Mouse (Mus musculus) bone marrow macrophage, adult 2 months (primary cell): ENCODE data around the gene Amacr. TPM values are rescaled to one million over a fixed set of nuclear protein-coding genes. Genes with fewer than 3 reads are reported as not detected.
"Not testable (repeated sequence)": the region's sequence is repeated elsewhere in the genome, so short reads cannot be mapped to it uniquely, and the experiment has no call there.

Experiments
- H3K27ac ChIP-seq: 2 replicates; pipeline ENCODE4 v1.5.1; 2012; ENCODE audit warnings: low read depth, low read length; ENCODE audit not compliant: insufficient read depth
- H3K4me1 ChIP-seq: 2 replicates; pipeline ENCODE4 v1.6.1; 2012; ENCODE audit warnings: low read length; ENCODE audit not compliant: control insufficient read depth, insufficient read depth
- H3K4me3 ChIP-seq: 2 replicates; pipeline ENCODE4 v1.5.1; 2012; ENCODE audit warnings: mild to moderate bottlenecking, low read length, moderate library complexity; ENCODE audit not compliant: insufficient read depth
- CTCF ChIP-seq: IDR thresholded peaks from 2 replicates; pipeline ENCODE4 v1.5.1; 2012; ENCODE audit warnings: low read depth, mild to moderate bottlenecking, low read length, moderate library complexity
- POLR2A ChIP-seq: IDR thresholded peaks from 2 replicates; pipeline ENCODE4 v1.6.1; 2012; ENCODE audit warnings: mild to moderate bottlenecking, low read depth, low read length, borderline replicate concordance
- polyA plus RNA-seq: library from polyadenylated mRNA; stranded (reverse); fragments of >200 nt; gene quantifications from 2 replicates; pipeline ENCODE4 v1.2.4, GENCODE M21; 2012; ENCODE audit not compliant: missing spikeins, insufficient read depth, insufficient read length

The Amacr gene
- polyA plus RNA-seq, 1 experiment, result 3.5 TPM

- TF ChIP-seq CTCF (no peak), POLR2A (no peak)
- H3K4me3 ChIP-seq, result peak overlapping the region; percentile 84
- H3K27ac ChIP-seq, result no peak overlapping the region
- peaks cover 4% of the 10 kb centered on the region for H3K4me1 ChIP-seq
Observed at GRCm38 (mm10) chr15:10982064-10982435, 494 bp downstream of the Amacr start.

DNA sequence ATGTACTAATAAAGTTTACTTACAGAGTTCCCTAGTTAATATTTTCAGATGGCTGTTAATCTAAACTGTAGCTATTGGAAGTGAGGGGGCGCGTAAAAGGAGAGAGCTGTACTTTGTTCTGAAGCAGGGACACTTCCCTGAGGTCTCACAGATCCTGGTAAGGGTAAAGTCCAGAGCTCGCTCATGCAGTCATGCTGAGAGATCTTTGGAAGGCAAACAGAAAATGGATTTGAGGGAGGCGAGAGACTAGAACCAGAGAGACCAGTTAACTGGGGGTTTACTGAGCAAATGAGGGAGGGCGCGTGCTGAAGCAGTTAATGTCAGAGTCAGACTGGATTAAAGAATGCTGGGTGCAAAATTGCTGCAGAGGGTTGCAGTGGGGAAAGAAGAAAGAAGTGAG is 4.2 kb downstream of the Amacr start:
- no peak overlapping the region for H3K4me3 ChIP-seq
- TF ChIP-seq CTCF (no peak), POLR2A (no peak)
- H3K27ac ChIP-seq, result no peak overlapping the region
- peaks cover 3% of the 10 kb centered on the region for H3K4me1 ChIP-seq

DNA sequence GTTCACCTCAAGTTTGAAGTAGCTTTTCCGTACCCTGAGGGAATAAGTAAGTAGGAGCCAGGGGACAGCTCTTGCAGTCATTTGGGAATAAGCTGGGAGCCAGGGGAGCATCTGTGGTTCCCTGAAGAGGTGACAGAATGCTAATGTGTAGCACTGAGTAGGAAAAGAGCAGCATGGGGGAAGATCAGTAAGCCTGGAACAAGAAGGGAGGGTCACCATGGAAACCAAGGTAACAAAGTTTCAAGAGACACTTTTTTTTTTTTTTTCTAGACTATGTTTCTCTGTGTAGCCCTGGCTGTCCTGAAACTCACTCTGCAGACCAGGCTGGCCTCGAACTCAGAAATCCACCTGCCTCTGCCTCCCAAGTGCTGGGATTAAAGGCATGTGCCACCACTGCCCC is 4.9 kb downstream of the Amacr start:
- not testable (repeated sequence) for H3K27ac ChIP-seq, H3K4me3 ChIP-seq, H3K4me1 ChIP-seq

GRCm38 (mm10) chr15:10990411-10990810 is 8.9 kb downstream of the Amacr start:
- no peak for TF ChIP-seq POLR2A
- TF ChIP-seq CTCF, result no peak
- no peak overlapping the region for H3K27ac ChIP-seq
- no peak overlapping the region for H3K4me3 ChIP-seq
- H3K4me1 ChIP-seq, result no peaks in the 10 kb centered on the region

GRCm38 (mm10) chr15:10991566-10991965 is 10.0 kb downstream of the Amacr start:
- Histone ChIP-seq H3K4me1 (no peaks in the 10 kb centered on the region), H3K27ac (no peak overlapping the region), H3K4me3 (no peak overlapping the region)
- TF ChIP-seq POLR2A (no peak), CTCF (no peak)

DNA sequence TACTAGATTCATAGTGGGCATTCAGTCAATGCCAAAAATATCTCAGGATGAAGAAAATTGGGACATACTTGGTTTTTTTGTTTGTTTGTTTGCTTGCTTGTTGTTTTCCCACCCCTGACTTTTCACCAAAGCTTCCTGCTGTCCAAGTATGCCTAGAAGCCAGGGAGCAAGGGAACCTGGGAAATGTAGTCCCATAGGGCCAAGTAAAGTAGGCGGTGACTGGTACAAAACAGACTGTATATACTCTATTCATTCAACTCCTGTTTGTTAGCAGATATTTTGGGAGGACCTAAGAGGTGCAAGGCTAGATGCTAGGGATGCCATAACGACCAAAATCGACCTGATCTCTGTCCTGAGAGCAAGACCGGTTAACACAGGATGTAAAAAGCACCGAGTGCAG is 18.3 kb downstream of the Amacr start:
- TF ChIP-seq POLR2A (no peak), CTCF (no peak)
- no peak overlapping the region for H3K27ac ChIP-seq
- no peaks in the 10 kb centered on the region for H3K4me1 ChIP-seq
- no peak overlapping the region for H3K4me3 ChIP-seq

GRCm38 (mm10) chr15:11000421-11000820 is 18.9 kb downstream of the Amacr start, which contains the start of gene Slc45a2:
TSS of gene Slc45a2 (plus strand) at chr15:11000721.
- Histone ChIP-seq H3K27ac (no peak within 1 kb of the TSS), H3K4me3 (no peak within 1 kb of the TSS), H3K4me1 (no peaks in the 10 kb centered on the region)
- no peak for TF ChIP-seq CTCF
- TF ChIP-seq POLR2A, result no peak

DNA sequence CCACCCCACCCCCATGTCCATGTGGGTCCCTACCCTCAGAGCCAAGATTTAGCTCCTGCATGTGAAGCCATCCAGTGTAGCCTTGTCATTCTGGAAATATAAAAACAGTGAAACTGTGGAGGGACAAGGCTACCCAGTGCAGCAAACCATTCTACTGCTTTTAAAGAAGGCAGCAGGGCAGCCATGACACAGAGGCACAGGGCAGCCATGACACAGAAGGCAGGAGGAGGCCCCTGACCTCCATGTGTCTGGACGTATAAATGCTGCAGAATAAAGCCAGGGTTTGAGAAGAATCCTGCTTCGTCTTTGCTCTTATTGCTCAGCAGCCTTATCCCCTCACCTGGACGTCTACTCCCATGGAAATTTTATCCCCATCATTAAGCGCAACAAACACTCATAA is 22.2 kb downstream of the Amacr start:
- Histone ChIP-seq H3K27ac (no peak overlapping the region), H3K4me3 (no peak overlapping the region), H3K4me1 (no peaks in the 10 kb centered on the region)
- TF ChIP-seq CTCF, result no peak
- TF ChIP-seq POLR2A, result no peak

- TF ChIP-seq POLR2A (no peak), CTCF (no peak)
- Histone ChIP-seq H3K27ac (no peak overlapping the region), H3K4me1 (no peaks in the 10 kb centered on the region), H3K4me3 (no peak overlapping the region)
Observed at GRCm38 (mm10) chr15:11004646-11005045, 23.1 kb downstream of the Amacr start.

- TF ChIP-seq CTCF, result no peak
- TF ChIP-seq POLR2A, result no peak
- no peak overlapping the region for H3K27ac ChIP-seq
- H3K4me3 ChIP-seq, result no peak overlapping the region
- H3K4me1 ChIP-seq, result no peaks in the 10 kb centered on the region
Observed at GRCm38 (mm10) chr15:11008756-11009155, 27.2 kb downstream of the Amacr start.

DNA sequence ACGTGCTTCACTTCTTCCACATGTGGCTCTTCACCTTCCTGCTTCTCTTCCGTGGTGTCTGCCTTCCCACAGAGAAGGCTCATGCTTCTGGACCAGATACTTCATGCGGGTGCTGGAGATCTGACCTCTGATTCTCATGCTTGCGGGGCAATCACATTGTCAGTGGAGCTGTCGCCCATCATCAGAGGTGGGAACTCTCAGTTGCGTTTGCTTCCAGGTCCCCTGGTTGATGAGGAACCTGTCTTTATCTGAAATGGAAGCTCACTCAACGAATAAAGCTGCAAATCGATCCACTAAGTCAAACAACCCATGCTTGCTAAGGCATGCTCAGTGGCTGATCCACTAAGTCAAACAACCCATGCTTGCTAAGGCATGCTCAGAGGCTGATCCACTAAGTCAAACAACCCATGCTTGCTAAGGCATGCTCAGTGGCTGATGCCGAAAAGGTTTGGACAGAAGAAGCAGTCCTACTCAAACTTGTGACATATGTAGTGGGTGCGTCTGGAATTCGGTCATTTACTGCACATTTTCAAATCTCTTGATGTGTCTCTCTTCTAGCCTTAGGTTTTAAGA is 29.5 kb downstream of the Amacr start:
- TF ChIP-seq POLR2A, result no peak
- no peak for TF ChIP-seq CTCF
- Histone ChIP-seq H3K4me1 (no peaks in the 10 kb centered on the region), H3K27ac (no peak overlapping the region), H3K4me3 (no peak overlapping the region)
